Mouse (Mus musculus) thymus, adult 2 months (tissue): ENCODE data around the gene Tsacc.
"Not testable (repeated sequence)": the region's sequence is repeated elsewhere in the genome, so short reads cannot be mapped to it uniquely, and the experiment has no call there.

Experiments
- CTCF ChIP-seq: fragments of 200-500 bp; IDR thresholded peaks from 2 replicates; pipeline ENCODE4 v1.5.1; 2012; ENCODE audit warnings: mild to moderate bottlenecking, control low read depth, low read length, moderate library complexity, borderline replicate concordance; ENCODE audit not compliant: control insufficient read depth, poor library complexity, insufficient read depth; ENCODE audit errors: extremely low read depth
- POLR2A ChIP-seq: fragments of 200-500 bp; IDR thresholded peaks from 2 replicates; pipeline ENCODE4 v1.6.1; 2012; ENCODE audit warnings: mild to moderate bottlenecking, low read length, control low read depth, moderate library complexity; ENCODE audit not compliant: control insufficient read depth, poor library complexity, insufficient read depth; ENCODE audit errors: extremely low read depth

- not testable (repeated sequence) for TF ChIP-seq POLR2A, CTCF
Measured at GRCm38 (mm10) chr3:88295272-88295671, 1.5 kb downstream of the Tsacc start.
